Mouse (Mus musculus): ENCODE results near the gene Rag2. TPM values are rescaled to one million over a fixed set of nuclear protein-coding genes. Genes with fewer than 3 reads are reported as not detected.

Gene Rag2
- polyA plus RNA-seq, 1 experiment: not detected

DNA sequence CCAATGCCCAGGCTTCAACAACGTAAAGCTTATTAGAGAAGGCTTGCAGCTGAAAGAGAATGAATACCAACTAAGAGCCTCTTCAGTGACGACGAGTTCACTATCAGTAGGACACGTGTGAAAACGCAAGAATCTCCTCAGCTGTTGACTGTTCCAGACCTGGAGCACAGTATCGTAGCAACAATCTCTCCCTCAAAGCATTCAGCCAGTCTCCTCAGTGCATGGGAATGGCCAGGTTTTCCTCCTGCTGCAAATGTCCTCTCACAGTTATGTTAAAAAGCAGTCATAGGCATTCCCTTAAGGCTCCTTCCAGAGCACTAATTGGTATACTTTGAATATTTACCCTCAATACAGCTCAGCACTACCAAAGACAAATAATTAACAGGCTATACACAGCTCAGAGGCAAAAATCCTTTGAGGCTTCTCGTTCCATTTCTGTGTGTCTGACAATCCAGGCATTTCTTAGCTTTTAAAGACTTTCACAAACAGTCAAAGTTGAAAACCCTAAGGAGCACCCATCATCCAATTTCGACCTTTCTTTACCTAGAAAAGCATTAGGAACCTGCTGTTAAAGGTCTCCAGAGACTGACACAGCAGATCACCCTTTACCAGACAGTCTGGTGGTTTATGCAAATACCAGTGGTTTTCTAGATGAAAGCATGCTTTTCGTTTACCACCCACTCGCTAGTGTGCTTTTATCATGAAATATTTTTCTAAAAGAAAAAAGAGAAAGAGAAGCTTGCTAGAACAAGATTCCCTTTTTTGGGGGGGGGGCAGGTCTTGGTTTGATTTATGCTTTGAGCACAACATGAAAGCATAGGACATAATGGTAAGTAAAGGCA lies 8.8 kb upstream of the Rag2 start:
- Histone ChIP-seq H3K4me3 (ENCODE audit: low read depth, low read length) (no peak overlapping the region), H3K27me3 (ENCODE audit: control insufficient read depth, insufficient read depth, low read length, poor library complexity, severe bottlenecking) (no peaks in the 10 kb centered on the region), H3K4me1 (ENCODE audit: control insufficient read depth, insufficient read depth, low read length) (no peaks in the 10 kb centered on the region), H3K9ac (ENCODE audit: low read depth, poor library complexity, severe bottlenecking) (no peak overlapping the region), H3K36me3 (ENCODE audit: control insufficient read depth, insufficient read depth, low read length, poor library complexity, severe bottlenecking) (no peaks in the 10 kb centered on the region), H3K9me3 (replicated peaks; ENCODE audit: control insufficient read depth, insufficient read depth, low read length, poor library complexity, severe bottlenecking) (no peaks in the 10 kb centered on the region), H3K27ac (ENCODE audit: insufficient read depth, low read length) (no peak overlapping the region)
- no peak for TF ChIP-seq CTCF (IDR thresholded peaks at IDR 0.05; ENCODE audit: low read depth, low read length)

DNA sequence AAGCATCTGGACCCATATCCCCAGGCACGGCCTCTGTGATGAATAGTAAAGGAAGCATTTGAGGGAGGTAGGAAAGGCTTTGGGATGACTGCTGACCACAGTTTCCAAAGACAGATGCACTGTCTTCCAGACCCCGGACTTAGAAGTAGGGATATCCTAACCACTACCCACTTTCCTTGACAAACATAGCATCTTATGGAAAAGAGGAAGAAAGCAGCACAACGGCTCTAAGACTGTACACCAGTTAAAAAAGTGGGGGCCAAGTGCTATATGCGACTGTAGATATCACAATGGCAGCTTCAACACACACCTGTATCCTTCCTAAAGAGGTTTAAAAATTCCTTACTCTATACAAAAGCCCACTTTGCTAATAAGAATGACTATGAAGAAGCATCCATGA lies 6.1 kb upstream of the Rag2 start:
- Histone ChIP-seq H3K27ac (ENCODE audit: insufficient read depth, low read length) (no peak overlapping the region), H3K36me3 (ENCODE audit: control insufficient read depth, insufficient read depth, low read length, poor library complexity, severe bottlenecking) (no peaks in the 10 kb centered on the region), H3K9ac (ENCODE audit: low read depth, poor library complexity, severe bottlenecking) (no peak overlapping the region), H3K4me3 (ENCODE audit: low read depth, low read length) (no peak overlapping the region), H3K9me3 (replicated peaks; ENCODE audit: control insufficient read depth, insufficient read depth, low read length, poor library complexity, severe bottlenecking) (no peaks in the 10 kb centered on the region), H3K27me3 (ENCODE audit: control insufficient read depth, insufficient read depth, low read length, poor library complexity, severe bottlenecking) (no peaks in the 10 kb centered on the region), H3K4me1 (ENCODE audit: control insufficient read depth, insufficient read depth, low read length) (no peaks in the 10 kb centered on the region)
- TF ChIP-seq POLR2A (IDR thresholded peaks at IDR 0.05; ENCODE audit: insufficient read depth, low read length) (no peak), CTCF (IDR thresholded peaks at IDR 0.05; ENCODE audit: low read depth, low read length) (no peak)

DNA sequence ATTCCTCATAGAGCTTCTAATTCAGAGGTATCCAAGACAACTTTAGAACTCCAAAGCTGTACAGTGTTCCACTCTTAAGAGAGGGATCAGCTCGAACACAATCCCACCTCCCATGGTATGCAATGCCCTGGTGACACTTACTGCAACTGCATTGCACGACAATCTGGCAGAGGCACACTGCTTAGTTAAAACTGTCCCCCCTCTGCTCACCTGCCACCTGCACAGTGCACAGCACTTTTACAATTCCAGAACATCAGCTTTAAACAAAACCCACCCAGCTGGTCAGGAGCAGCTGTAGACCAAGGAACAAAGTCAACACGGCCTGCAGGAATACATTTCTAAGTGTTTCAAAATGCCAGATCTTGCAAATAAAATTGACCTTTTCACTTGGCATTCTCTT lies 3.6 kb upstream of the Rag2 start:
- no peaks in the 10 kb centered on the region for H3K36me3 ChIP-seq (ENCODE audit: control insufficient read depth, insufficient read depth, low read length, poor library complexity, severe bottlenecking)
- no peaks in the 10 kb centered on the region for H3K9me3 ChIP-seq (replicated peaks; ENCODE audit: control insufficient read depth, insufficient read depth, low read length, poor library complexity, severe bottlenecking)
- H3K27ac ChIP-seq (ENCODE audit: insufficient read depth, low read length): no peak overlapping the region
- H3K27me3 ChIP-seq (ENCODE audit: control insufficient read depth, insufficient read depth, low read length, poor library complexity, severe bottlenecking): no peaks in the 10 kb centered on the region
- H3K4me1 ChIP-seq (ENCODE audit: control insufficient read depth, insufficient read depth, low read length): no peaks in the 10 kb centered on the region
- TF ChIP-seq POLR2A (IDR thresholded peaks at IDR 0.05; ENCODE audit: insufficient read depth, low read length) (no peak), CTCF (IDR thresholded peaks at IDR 0.05; ENCODE audit: low read depth, low read length) (no peak), EP300 (IDR thresholded peaks at IDR 0.05; ENCODE audit: insufficient read depth, low read depth, low read length) (no peak)
- no peak overlapping the region for H3K4me3 ChIP-seq (ENCODE audit: low read depth, low read length)
- no peak overlapping the region for H3K9ac ChIP-seq (ENCODE audit: low read depth, poor library complexity, severe bottlenecking)

DNA sequence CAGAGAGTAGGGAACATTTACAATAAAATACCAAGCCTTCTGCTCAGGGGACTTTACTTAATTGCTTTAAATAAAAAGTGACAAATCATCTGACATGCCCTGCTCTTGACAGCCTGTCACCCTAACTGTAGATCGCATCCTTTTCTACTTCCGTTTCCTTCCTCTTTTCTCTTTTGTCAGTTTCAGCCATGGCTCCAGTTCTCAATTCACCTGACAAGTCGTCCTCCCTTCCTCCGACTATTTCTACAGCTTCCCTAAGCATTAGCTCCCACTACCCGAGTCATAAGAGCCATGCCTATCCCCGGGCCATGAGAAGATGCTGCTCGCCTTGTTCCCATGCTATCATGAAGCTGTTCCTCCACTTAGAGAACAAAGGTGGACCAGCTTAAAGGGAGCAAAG lies 2.9 kb upstream of the Rag2 start:
- no peaks in the 10 kb centered on the region for H3K9me3 ChIP-seq (replicated peaks; ENCODE audit: control insufficient read depth, insufficient read depth, low read length, poor library complexity, severe bottlenecking)
- no peaks in the 10 kb centered on the region for H3K4me1 ChIP-seq (ENCODE audit: control insufficient read depth, insufficient read depth, low read length)
- TF ChIP-seq POLR2A (IDR thresholded peaks at IDR 0.05; ENCODE audit: insufficient read depth, low read length) (no peak), CTCF (IDR thresholded peaks at IDR 0.05; ENCODE audit: low read depth, low read length) (no peak), EP300 (IDR thresholded peaks at IDR 0.05; ENCODE audit: insufficient read depth, low read depth, low read length) (no peak)
- H3K27me3 ChIP-seq (ENCODE audit: control insufficient read depth, insufficient read depth, low read length, poor library complexity, severe bottlenecking): no peaks in the 10 kb centered on the region
- H3K27ac ChIP-seq (ENCODE audit: insufficient read depth, low read length): no peak overlapping the region
- no peak overlapping the region for H3K9ac ChIP-seq (ENCODE audit: low read depth, poor library complexity, severe bottlenecking)
- H3K4me3 ChIP-seq (ENCODE audit: low read depth, low read length): no peak overlapping the region
- no peaks in the 10 kb centered on the region for H3K36me3 ChIP-seq (ENCODE audit: control insufficient read depth, insufficient read depth, low read length, poor library complexity, severe bottlenecking)

DNA sequence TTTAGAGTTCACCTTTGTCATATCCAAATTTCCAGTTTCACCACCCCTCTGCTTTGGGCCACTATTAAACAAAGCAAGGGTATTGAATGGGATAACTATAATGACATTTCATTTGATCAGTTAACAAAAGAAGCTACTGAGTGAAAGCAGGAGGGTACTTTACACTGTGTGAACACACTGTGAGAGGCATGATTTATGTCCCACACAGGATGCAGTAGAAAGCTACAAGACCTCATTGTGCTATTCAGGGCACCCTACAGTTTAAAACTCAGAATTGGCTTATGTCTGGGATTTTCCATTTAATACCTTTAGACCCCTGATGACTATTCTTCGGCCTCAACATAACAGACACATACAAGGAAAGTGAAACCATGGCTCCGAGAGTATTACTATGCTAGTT lies 1.5 kb upstream of the Rag2 start:
- Histone ChIP-seq H3K9me3 (replicated peaks; ENCODE audit: control insufficient read depth, insufficient read depth, low read length, poor library complexity, severe bottlenecking) (no peaks in the 10 kb centered on the region), H3K27me3 (ENCODE audit: control insufficient read depth, insufficient read depth, low read length, poor library complexity, severe bottlenecking) (no peaks in the 10 kb centered on the region), H3K36me3 (ENCODE audit: control insufficient read depth, insufficient read depth, low read length, poor library complexity, severe bottlenecking) (no peaks in the 10 kb centered on the region), H3K4me1 (ENCODE audit: control insufficient read depth, insufficient read depth, low read length) (no peaks in the 10 kb centered on the region), H3K9ac (ENCODE audit: low read depth, poor library complexity, severe bottlenecking) (no peak overlapping the region), H3K4me3 (ENCODE audit: low read depth, low read length) (no peak overlapping the region), H3K27ac (ENCODE audit: insufficient read depth, low read length) (no peak overlapping the region)
- no peak for TF ChIP-seq EP300 (IDR thresholded peaks at IDR 0.05; ENCODE audit: insufficient read depth, low read depth, low read length)
- TF ChIP-seq POLR2A (IDR thresholded peaks at IDR 0.05; ENCODE audit: insufficient read depth, low read length): no peak
- TF ChIP-seq CTCF (IDR thresholded peaks at IDR 0.05; ENCODE audit: low read depth, low read length): no peak

DNA sequence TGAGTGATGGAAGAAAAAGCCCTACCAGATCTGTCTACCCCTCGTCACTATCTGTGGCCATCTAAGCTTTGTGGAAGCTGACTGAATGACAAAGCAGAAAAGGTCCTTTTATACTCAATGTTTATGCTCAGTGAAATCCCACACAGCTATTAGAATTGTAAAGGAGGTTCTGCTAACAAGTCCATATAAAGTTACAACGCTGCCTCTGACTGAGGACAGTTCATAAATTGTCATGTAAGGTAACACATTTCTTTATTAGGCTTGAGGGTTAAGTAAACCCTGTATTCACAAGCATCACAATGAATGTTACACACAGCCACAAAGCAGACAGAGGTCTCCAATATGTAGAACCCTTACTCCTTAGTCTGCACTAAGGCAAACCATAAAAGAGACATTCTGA lies 507 bp upstream of the Rag2 start:
- Histone ChIP-seq H3K36me3 (ENCODE audit: control insufficient read depth, insufficient read depth, low read length, poor library complexity, severe bottlenecking) (no peaks in the 10 kb centered on the region), H3K27ac (ENCODE audit: insufficient read depth, low read length) (no peak overlapping the region), H3K9me3 (replicated peaks; ENCODE audit: control insufficient read depth, insufficient read depth, low read length, poor library complexity, severe bottlenecking) (no peaks in the 10 kb centered on the region), H3K27me3 (ENCODE audit: control insufficient read depth, insufficient read depth, low read length, poor library complexity, severe bottlenecking) (no peaks in the 10 kb centered on the region), H3K4me1 (ENCODE audit: control insufficient read depth, insufficient read depth, low read length) (no peaks in the 10 kb centered on the region), H3K9ac (ENCODE audit: low read depth, poor library complexity, severe bottlenecking) (no peak overlapping the region), H3K4me3 (ENCODE audit: low read depth, low read length) (no peak overlapping the region)
- TF ChIP-seq EP300 (IDR thresholded peaks at IDR 0.05; ENCODE audit: insufficient read depth, low read depth, low read length): no peak
- TF ChIP-seq POLR2A (IDR thresholded peaks at IDR 0.05; ENCODE audit: insufficient read depth, low read length): no peak

Data from ES-Bruce4 (cell line).